In genomic region chr5:106925488-106926368, GRCm38 (mm10) we compare ENCODE assay signal across 8 mouse cellular contexts. TPM values are rescaled to one million over a fixed set of nuclear protein-coding genes. Genes with fewer than 3 reads are reported as not detected.
DNase-seq lines count a peak whose midpoint lies in the region; ATAC-seq lines count a peak whose summit lies in the region.

Hfm1 (minus strand) TSS chr5:106926321.

- peak within 1 kb of the TSS; percentile 61 for H3K4me2 ChIP-seq in hindbrain, embryonic 16.5 days (ENCODE audit: low read length)

- peak; percentile 45 for DNase-seq in WW6 (ENCODE audit: low read depth, low spot score)
- DNase-seq in cerebellum, adult 9-10 months: peak; percentile 69
- DNase-seq in forelimb bud, embryonic 11.5 days (ENCODE audit: low read depth, low spot score): peak; percentile 80
- DNase-seq in left cerebral cortex, adult 8-10 months (ENCODE audit: low spot score in 2 of 2): peak; percentile 51 to 60
- DNase-seq in lung, postnatal 4 days: peak; percentile 47 to 66
- peak; percentile 72 for DNase-seq in right cerebral cortex, postnatal 14 days
- DNase-seq in urinary bladder, postnatal 4 days (ENCODE audit: low spot score in 2 of 2): peak; percentile 37 to 62

- H3K27ac ChIP-seq in hindbrain, embryonic 16.5 days (ENCODE audit: low read depth, low read length): peak within 1 kb of the TSS; percentile 80

- H3K4me3 ChIP-seq in hindbrain, embryonic 16.5 days (ENCODE audit: low read length): peak within 1 kb of the TSS; percentile 56

- WGBS in hindbrain, embryonic 16.5 days: 2% methylated on average over 49 of the region's 76 CpGs

- H3K4me1 ChIP-seq in hindbrain, embryonic 16.5 days (ENCODE audit: control insufficient read depth, insufficient read depth, low read depth, low read length): no peaks in the 10 kb centered on the region

- peak within 1 kb of the TSS; percentile 73 for H3K9ac ChIP-seq in hindbrain, embryonic 16.5 days (ENCODE audit: low read depth, low read length)

- peak; percentile 98 for ATAC-seq in hindbrain, embryonic 16.5 days

- H3K9me3 ChIP-seq in hindbrain, embryonic 16.5 days (ENCODE audit: control insufficient read depth, low read length): no peaks in the 10 kb centered on the region

- H3K36me3 ChIP-seq in hindbrain, embryonic 16.5 days (ENCODE audit: control insufficient read depth, insufficient read depth, low read length): no peaks in the 10 kb centered on the region

- no peaks in the 10 kb centered on the region for H3K27me3 ChIP-seq in hindbrain, embryonic 16.5 days (replicated peaks; ENCODE audit: control insufficient read depth, insufficient read depth, low read length)

RNA-seq across cellular contexts. Expression of gene Hfm1, which starts in this region (rescaled TPM):
- polyA plus RNA-seq in hindbrain, embryonic 16.5 days (2015; fragmentation: Nextera tagmentation; extraction: Ambion mirVana): 5.0 and 5.2 TPM in 2 replicates
- total RNA-seq in left cerebral cortex, adult 8-10 months (2022): 1 to 10 TPM; 1.3 to 2.6 (median 1.9) TPM

Comparison
In these comparisons a context has a peak if more than half of its experiments do, and no peak if none do; other contexts are left out.
1. Peak in every context shown above with its lines: DNase-seq, ATAC-seq, H3K4me3 ChIP-seq and H3K27ac ChIP-seq.